Mouse (Mus musculus) stomach, embryonic 14.5 days (tissue): Measurements from ENCODE around the gene St7. TPM values are rescaled to one million over a fixed set of nuclear protein-coding genes. Genes with fewer than 3 reads are reported as not detected.
"Not testable (repeated sequence)": the region's sequence is repeated elsewhere in the genome, so short reads cannot be mapped to it uniquely, and the experiment has no call there.

ENCODE experiments used
- ATAC-seq: fragments of 200-750 bp; cut with Nextera tagmentation; 2 replicates; pipeline ENCODE4 v1.8.0; 2017; ENCODE audit warnings: low read depth, moderate TSS enrichment; ENCODE audit not compliant: insufficient number of reproducible peaks, insufficient read depth, low FRiP score
- H3K27ac ChIP-seq: fragments of 300-500 bp; sonication (generic); 2 replicates; pipeline ENCODE4 v1.5.1; 2014; ENCODE audit warnings: mild to moderate bottlenecking, low read length, moderate library complexity, mixed read lengths
- H3K27me3 ChIP-seq: fragments of 300-500 bp; sonication (generic); 2 replicates; pipeline ENCODE4 v1.6.1; 2014; ENCODE audit warnings: low read length, control low read depth, mixed read lengths; ENCODE audit not compliant: control insufficient read depth, insufficient read depth
- H3K36me3 ChIP-seq: fragments of 300-500 bp; sonication (generic); 2 replicates; pipeline ENCODE4 v1.6.1; 2014; ENCODE audit warnings: mild to moderate bottlenecking, control low read depth, low read length, moderate library complexity, mixed read lengths; ENCODE audit not compliant: control insufficient read depth, insufficient read depth
- H3K4me1 ChIP-seq: fragments of 300-500 bp; sonication (generic); 2 replicates; pipeline ENCODE4 v1.6.1; 2014; ENCODE audit warnings: low read length, control low read depth, mixed read lengths; ENCODE audit not compliant: control insufficient read depth, insufficient read depth
- H3K4me2 ChIP-seq: fragments of 300-500 bp; sonication (generic); replicated peaks from 2 replicates; pipeline ENCODE4 v1.6.1; 2014; ENCODE audit warnings: low read depth, low read length, control low read depth
- H3K4me3 ChIP-seq: fragments of 300-500 bp; sonication (generic); 2 replicates; pipeline ENCODE4 v1.5.1; 2014; ENCODE audit warnings: low read depth, low read length, control low read depth
- H3K9ac ChIP-seq: fragments of 300-500 bp; sonication (generic); replicated peaks from 2 replicates; pipeline ENCODE4 v1.6.1; 2014; ENCODE audit warnings: low read depth, mild to moderate bottlenecking, control low read depth, low read length, moderate library complexity, mixed read lengths
- H3K9me3 ChIP-seq: fragments of 300-500 bp; sonication (generic); 2 replicates; pipeline ENCODE4 v1.6.1; 2016; ENCODE audit warnings: low read depth, low read length, control low read depth; ENCODE audit not compliant: control insufficient read depth
- WGBS: fragments of 180-500 bp; shearing (Covaris S2); extraction: QIAGEN DNeasy Blood & Tissue Kit; methylation state at CpG from one replicate; pipeline ENCODE4 v1.1.7; 2014; 5-methylcytosine and 5-hydroxymethylcytosine counted together
- polyA plus RNA-seq: library from polyadenylated mRNA; unstranded; fragments of >200 nt; fragmentation: Nextera tagmentation; extraction: Ambion mirVana; gene quantifications from 2 replicates; pipeline ENCODE4 v1.2.1, GENCODE M21; 2014

St7 gene
- polyA plus RNA-seq, 1 experiment from 2014 or later = 29.9 TPM

DNA sequence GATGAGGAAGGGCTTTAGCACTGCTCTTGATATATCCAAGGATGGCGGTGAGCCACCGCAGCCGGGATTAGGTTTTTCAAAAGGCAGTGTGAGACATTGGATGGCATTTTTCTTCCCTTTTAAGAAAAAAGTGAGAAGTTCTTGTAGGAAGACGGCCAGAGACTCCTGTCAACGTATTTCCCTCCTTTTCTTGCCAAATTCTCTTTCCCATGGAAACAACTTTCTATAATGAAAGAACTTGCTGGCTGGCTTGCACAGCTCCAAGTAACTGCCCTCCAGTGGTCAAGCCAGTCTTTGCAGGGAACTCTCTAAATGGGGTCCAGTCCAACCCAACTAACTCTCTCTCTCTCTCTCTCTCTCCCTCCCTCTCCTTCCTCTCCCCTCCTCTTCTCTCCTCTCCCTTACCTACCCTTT lies 3.6 kb downstream of the St7 start:
- H3K27ac ChIP-seq = no peak overlapping the region
- H3K9ac ChIP-seq = no peak overlapping the region
- H3K4me3 ChIP-seq = no peak overlapping the region
- no peak overlapping the region for H3K4me2 ChIP-seq
- H3K9me3 ChIP-seq = no peaks in the 10 kb centered on the region
- WGBS = 55% methylated on average over 5 of the region's 5 CpGs
- no peaks in the 10 kb centered on the region for H3K36me3 ChIP-seq
- no peaks in the 10 kb centered on the region for H3K27me3 ChIP-seq
- peaks cover 9% of the 10 kb centered on the region for H3K4me1 ChIP-seq
- no peak for ATAC-seq

DNA sequence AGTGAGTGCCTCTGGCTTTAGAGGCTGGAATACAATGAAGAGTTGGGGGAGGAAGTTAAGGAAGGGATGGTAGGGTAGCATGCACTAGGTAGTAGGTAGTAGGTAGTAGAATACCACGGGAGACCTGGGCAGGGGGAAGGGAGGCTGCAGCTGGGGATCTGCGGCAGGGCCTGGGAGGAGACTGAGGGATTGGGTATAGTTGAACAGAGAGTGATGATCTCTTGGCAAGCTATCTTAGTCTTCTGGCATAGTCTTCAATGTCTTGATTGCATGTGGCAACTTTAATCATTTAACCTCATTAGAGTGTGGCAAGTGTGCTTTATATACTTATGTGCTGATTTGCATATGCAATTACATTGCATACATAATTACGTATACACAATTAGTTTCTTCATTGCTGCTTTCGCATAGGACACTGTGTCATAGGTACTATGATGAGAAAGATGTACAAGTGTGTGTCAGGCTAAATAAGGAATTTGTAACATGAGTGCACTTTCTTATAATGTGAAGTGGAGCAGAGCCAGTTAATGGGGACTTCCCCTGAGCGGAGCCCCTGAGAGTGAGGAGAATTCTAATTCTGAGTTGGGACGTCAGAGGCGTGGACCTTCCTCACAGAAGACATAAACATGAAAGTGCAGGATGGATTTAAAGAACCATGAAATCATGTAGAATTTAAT lies 8.3 kb downstream of the St7 start:
- Histone ChIP-seq H3K4me1 (0 out of 2 replicates have a peak, but pooled peaks cover 5% of the 10 kb centered on the region), H3K9me3 (no peaks in the 10 kb centered on the region), H3K4me2 (no peak overlapping the region), H3K9ac (no peak overlapping the region), H3K27me3 (no peaks in the 10 kb centered on the region), H3K36me3 (no peaks in the 10 kb centered on the region), H3K4me3 (no peak overlapping the region), H3K27ac (no peak overlapping the region)
- WGBS = 61% methylated on average over 7 of the region's 7 CpGs
- no peak for ATAC-seq

GRCm38 (mm10) chr6:17704038-17704437 lies 11.3 kb downstream of the St7 start:
- WGBS = 73% methylated on average over 1 of the region's 1 CpGs
- not testable (repeated sequence) for H3K9ac ChIP-seq, ATAC-seq

DNA sequence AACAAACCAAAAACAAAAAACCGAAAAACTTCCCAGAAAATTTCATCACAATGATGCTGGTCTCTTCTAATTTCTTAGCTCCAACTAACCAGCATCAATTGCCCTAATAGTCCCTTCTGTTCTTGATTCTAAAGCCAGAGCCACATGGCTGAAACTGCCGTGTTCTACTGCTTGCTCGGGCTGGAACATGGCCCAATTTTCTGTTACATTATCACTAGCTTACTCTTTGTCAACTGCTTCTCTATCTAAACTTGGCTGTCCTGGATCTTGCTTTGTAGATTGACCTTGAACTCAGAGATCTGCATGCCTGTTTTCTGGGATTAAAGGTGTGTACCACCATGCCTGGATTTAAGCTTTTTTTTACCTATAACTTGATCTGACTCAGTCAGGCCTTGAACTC lies 13.2 kb downstream of the St7 start:
- H3K9ac ChIP-seq = no peak overlapping the region
- 81% methylated on average over 3 of the region's 3 CpGs for WGBS
- H3K4me3 ChIP-seq = no peak overlapping the region
- H3K27me3 ChIP-seq = no peaks in the 10 kb centered on the region
- no peak for ATAC-seq
- H3K36me3 ChIP-seq = no peaks in the 10 kb centered on the region
- no peaks in the 10 kb centered on the region for H3K9me3 ChIP-seq
- H3K4me1 ChIP-seq = 0 out of 2 replicates have a peak, but pooled peaks cover 3% of the 10 kb centered on the region
- H3K27ac ChIP-seq = no peak overlapping the region
- no peak overlapping the region for H3K4me2 ChIP-seq

More at GRCm38 (mm10) chr6:17704038-17704437, 11.3 kb downstream of the St7 start:
- not testable (repeated sequence) for H3K4me2 ChIP-seq, H3K4me1 ChIP-seq, H3K9me3 ChIP-seq, H3K27me3 ChIP-seq, H3K4me3 ChIP-seq, H3K36me3 ChIP-seq, H3K27ac ChIP-seq

GRCm38 (mm10) chr6:17718978-17719377 lies 26.2 kb downstream of the St7 start:
- 0 out of 2 replicates have a peak, but pooled peaks have one; percentile 28 for ATAC-seq
- Histone ChIP-seq H3K9me3 (no peaks in the 10 kb centered on the region), H3K4me3 (no peak overlapping the region), H3K4me1 (no peaks in the 10 kb centered on the region), H3K27me3 (no peaks in the 10 kb centered on the region), H3K27ac (no peak overlapping the region), H3K36me3 (no peaks in the 10 kb centered on the region), H3K4me2 (no peak overlapping the region), H3K9ac (no peak overlapping the region)
- WGBS = 81% methylated on average over 7 of the region's 7 CpGs

DNA sequence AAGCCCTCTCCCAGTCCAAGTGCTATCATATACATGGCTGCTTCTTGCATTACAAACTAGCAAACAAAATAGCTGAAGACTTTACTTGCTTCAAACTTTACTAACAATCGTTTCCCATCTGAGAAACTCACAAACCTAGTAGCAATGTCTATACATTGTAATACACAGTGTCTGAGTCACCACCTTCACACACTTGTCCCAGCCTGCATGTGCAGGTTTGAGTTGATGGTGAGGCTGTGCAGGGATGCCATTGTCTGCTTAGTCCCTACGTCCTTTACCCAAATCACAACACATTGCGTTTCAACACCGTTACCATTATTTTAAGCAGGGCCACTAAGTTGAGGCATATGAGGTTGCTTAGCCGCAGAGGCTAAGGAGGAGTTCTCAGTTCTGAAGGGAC lies 26.7 kb downstream of the St7 start:
- H3K27ac ChIP-seq = no peak overlapping the region; the same call in 1 of the 2 replicates
- no peaks in the 10 kb centered on the region for H3K4me1 ChIP-seq
- H3K36me3 ChIP-seq = no peaks in the 10 kb centered on the region
- H3K9me3 ChIP-seq = no peaks in the 10 kb centered on the region
- no peak overlapping the region for H3K9ac ChIP-seq
- ATAC-seq = peak; percentile 69; the same call in 1 of the 2 replicates
- no peaks in the 10 kb centered on the region for H3K27me3 ChIP-seq
- WGBS = 80% methylated on average over 5 of the region's 5 CpGs
- no peak overlapping the region for H3K4me3 ChIP-seq
- H3K4me2 ChIP-seq = no peak overlapping the region

- H3K36me3 ChIP-seq = no peaks in the 10 kb centered on the region
- H3K4me1 ChIP-seq = no peaks in the 10 kb centered on the region
- WGBS = 74% methylated on average over 6 of the region's 6 CpGs
- H3K27me3 ChIP-seq = no peaks in the 10 kb centered on the region
- ATAC-seq = no peak
- H3K9me3 ChIP-seq = no peaks in the 10 kb centered on the region
- no peak overlapping the region for H3K27ac ChIP-seq
- no peak overlapping the region for H3K4me3 ChIP-seq
- no peak overlapping the region for H3K4me2 ChIP-seq
- H3K9ac ChIP-seq = no peak overlapping the region
Observed at GRCm38 (mm10) chr6:17720022-17720421, 27.3 kb downstream of the St7 start.

GRCm38 (mm10) chr6:17721706-17722105 lies 29.0 kb downstream of the St7 start:
- H3K9me3 ChIP-seq = no peaks in the 10 kb centered on the region
- no peak overlapping the region for H3K4me2 ChIP-seq
- no peak overlapping the region for H3K4me3 ChIP-seq
- no peaks in the 10 kb centered on the region for H3K4me1 ChIP-seq
- 78% methylated on average over 5 of the region's 5 CpGs for WGBS
- H3K27ac ChIP-seq = no peak overlapping the region
- ATAC-seq = no peak
- H3K27me3 ChIP-seq = no peaks in the 10 kb centered on the region
- H3K36me3 ChIP-seq = no peaks in the 10 kb centered on the region
- no peak overlapping the region for H3K9ac ChIP-seq
